Mouse (Mus musculus): ENCODE data around the gene Tmem125.

GRCm38 (mm10) chr4:118571441-118571840, 27.6 kb upstream of the Tmem125 start:
- TF ChIP-seq CTCF (IDR thresholded peaks at IDR 0.05; ENCODE audit: insufficient read depth, low read length): no peak
- no peak for TF ChIP-seq POLR2A (IDR thresholded peaks at IDR 0.05; ENCODE audit: borderline replicate concordance, extremely low read depth, low read depth, low read length)

Measured in lung, adult 2 months (tissue).